Mouse (Mus musculus): Measurements from ENCODE around the gene Rpl37. TPM values are rescaled to one million over a fixed set of nuclear protein-coding genes. Genes with fewer than 3 reads are reported as not detected.
"Not testable (repeated sequence)": the region's sequence is repeated elsewhere in the genome, so short reads cannot be mapped to it uniquely, and the experiment has no call there.

Rpl37 gene
- polyA plus RNA-seq, 1 experiment from 2014 or later: 249 TPM

DNA sequence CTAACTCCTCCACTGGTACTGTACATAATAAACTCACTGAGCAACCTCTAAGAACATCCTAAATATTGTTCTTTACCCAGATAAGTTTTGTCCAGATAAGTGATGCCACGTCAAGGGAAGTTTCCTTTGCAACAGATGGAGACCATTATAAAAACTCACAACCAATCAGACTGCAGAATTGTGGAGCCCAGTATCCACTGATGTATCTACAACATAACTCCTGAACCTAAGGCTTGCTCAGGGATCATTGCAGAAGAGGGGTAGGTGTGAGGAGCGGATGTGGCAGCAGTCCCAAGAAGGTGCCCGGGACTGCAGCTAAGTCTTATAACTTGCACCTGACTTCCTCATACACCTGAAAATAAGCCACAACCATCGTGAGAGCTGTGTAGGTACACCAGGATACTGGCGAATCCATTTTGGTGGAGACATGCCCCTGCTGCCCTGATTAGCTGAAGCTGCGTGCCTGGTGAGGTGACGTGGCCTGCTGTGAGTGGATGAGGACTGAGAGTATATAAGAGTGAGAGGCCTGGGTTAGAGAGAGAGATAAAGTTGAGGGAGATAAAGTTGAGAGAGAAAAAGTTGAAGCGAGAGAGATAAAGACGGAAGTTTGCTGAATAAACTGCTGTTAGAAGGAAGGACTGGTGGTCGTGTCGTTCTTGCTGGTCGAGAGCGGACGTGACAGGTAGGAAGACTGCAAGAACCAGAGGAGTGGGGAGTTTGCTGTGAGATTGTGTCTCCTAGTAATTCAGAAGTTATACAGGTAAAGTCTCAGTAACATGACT is 14.6 kb downstream of the Rpl37 start:
- peaks cover 33% of the 10 kb centered on the region for H3K4me1 ChIP-seq (ENCODE audit: control insufficient read depth, low read depth, low read length)
- 37% methylated on average over 14 of the region's 14 CpGs for WGBS (ENCODE audit: insufficient replicate concordance)
- H3K4me3 ChIP-seq (ENCODE audit: low read depth, low read length): peak overlapping the region; percentile 20
- peak overlapping the region; percentile 47 for H3K4me2 ChIP-seq (ENCODE audit: low read depth, low read length)
- H3K27ac ChIP-seq (ENCODE audit: low read length): peak overlapping the region; percentile 67
- ATAC-seq (ENCODE audit: low read depth): peak; percentile 30; the same call in 1 of the 2 replicates
- not testable (repeated sequence) for H3K9me3 ChIP-seq (replicated peaks; ENCODE audit: control insufficient read depth, low read length); H3K36me3 ChIP-seq (ENCODE audit: control insufficient read depth, insufficient read depth); H3K9ac ChIP-seq (ENCODE audit: low read depth, low read length); H3K27me3 ChIP-seq (ENCODE audit: control insufficient read depth, insufficient read depth, low read depth, low read length)

DNA sequence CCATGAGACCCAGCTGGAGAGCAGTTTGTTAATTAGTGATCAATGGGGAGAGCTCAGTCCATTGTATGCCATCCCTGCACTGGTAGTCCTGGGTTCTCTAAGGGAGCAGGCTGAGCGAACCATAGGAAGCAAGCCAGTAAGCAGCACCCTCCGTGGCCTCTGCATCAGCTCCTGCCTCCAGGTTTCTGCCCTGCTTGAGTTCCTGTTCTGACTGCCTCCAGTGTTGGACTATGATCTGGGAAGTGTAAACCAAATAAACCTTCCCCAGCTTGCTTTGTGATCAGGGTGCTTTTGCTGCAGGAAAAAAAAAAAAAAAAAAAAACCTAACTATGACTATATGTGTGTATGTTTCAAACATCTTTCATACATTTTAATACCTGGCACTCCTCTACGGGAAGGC is 16.9 kb downstream of the Rpl37 start:
- ATAC-seq (ENCODE audit: low read depth): no peak
- WGBS (ENCODE audit: insufficient replicate concordance): 71% methylated on average over 3 of the region's 3 CpGs
- Histone ChIP-seq H3K4me3 (ENCODE audit: low read depth, low read length) (no peak overlapping the region), H3K4me1 (ENCODE audit: control insufficient read depth, low read depth, low read length) (peaks cover 31% of the 10 kb centered on the region), H3K9me3 (replicated peaks; ENCODE audit: control insufficient read depth, low read length) (no peaks in the 10 kb centered on the region), H3K27me3 (ENCODE audit: control insufficient read depth, insufficient read depth, low read depth, low read length) (no peaks in the 10 kb centered on the region), H3K4me2 (ENCODE audit: low read depth, low read length) (no peak overlapping the region), H3K9ac (ENCODE audit: low read depth, low read length) (no peak overlapping the region), H3K36me3 (ENCODE audit: control insufficient read depth, insufficient read depth) (no peaks in the 10 kb centered on the region), H3K27ac (ENCODE audit: low read length) (0 out of 2 replicates have a peak overlapping the region, but pooled peaks have one; percentile 24)

DNA sequence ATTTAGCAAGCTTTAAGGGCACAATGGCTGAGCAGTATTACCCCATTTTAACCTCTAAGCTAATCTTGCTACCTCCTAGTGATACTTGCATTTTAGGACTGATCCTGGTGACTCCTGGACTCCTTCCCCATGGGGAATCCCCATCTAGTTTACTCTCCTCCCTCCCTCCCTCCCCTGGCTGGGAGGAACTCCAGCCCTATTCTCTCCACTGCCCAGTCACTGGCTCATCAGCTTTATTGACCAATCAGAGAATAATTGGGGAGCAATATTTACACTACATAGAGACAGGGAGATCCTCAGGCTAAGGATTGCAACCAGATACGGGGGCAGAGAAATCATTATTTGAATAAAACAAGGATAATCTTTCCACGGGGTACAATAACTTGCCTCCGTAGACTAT is 17.7 kb downstream of the Rpl37 start:
- Histone ChIP-seq H3K27me3 (ENCODE audit: control insufficient read depth, insufficient read depth, low read depth, low read length) (no peaks in the 10 kb centered on the region), H3K4me3 (ENCODE audit: low read depth, low read length) (no peak overlapping the region), H3K9ac (ENCODE audit: low read depth, low read length) (no peak overlapping the region), H3K36me3 (ENCODE audit: control insufficient read depth, insufficient read depth) (no peaks in the 10 kb centered on the region), H3K4me2 (ENCODE audit: low read depth, low read length) (peak overlapping the region; percentile 13; the same call in 1 of the 2 replicates), H3K9me3 (replicated peaks; ENCODE audit: control insufficient read depth, low read length) (no peaks in the 10 kb centered on the region), H3K27ac (ENCODE audit: low read length) (no peak overlapping the region), H3K4me1 (ENCODE audit: control insufficient read depth, low read depth, low read length) (peaks cover 32% of the 10 kb centered on the region)
- ATAC-seq (ENCODE audit: low read depth): peak; percentile 59
- 68% methylated on average over 3 of the region's 3 CpGs for WGBS (ENCODE audit: insufficient replicate concordance)

DNA sequence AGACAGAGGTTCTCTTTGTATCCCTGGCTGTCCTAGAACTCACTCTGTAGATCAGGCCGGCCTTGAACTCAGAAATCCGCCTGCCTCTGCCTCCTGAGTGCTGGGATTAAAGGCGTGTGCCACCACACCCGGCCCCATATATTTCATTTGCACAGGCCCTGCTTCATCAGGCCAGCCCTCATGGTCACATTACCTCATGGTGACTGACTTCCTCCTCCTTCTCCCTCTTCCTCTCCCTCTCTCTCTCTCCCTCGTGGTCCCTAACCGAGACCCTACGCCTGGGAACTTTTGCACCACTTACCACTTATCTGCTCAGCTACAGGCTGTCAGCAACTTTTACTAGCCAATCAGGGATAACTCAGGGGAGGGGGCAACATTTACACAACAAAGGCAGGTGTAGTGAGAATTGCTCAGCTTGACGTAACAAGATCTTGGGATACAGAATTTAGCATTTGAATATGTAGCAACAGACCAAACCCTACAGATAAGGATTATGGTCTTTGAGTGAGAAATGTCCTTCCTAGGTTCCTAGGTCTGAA is 18.6 kb downstream of the Rpl37 start:
- Histone ChIP-seq H3K9me3 (replicated peaks; ENCODE audit: control insufficient read depth, low read length) (no peaks in the 10 kb centered on the region), H3K36me3 (ENCODE audit: control insufficient read depth, insufficient read depth) (no peaks in the 10 kb centered on the region), H3K4me3 (ENCODE audit: low read depth, low read length) (no peak overlapping the region), H3K4me2 (ENCODE audit: low read depth, low read length) (no peak overlapping the region), H3K27me3 (ENCODE audit: control insufficient read depth, insufficient read depth, low read depth, low read length) (no peaks in the 10 kb centered on the region), H3K9ac (ENCODE audit: low read depth, low read length) (no peak overlapping the region), H3K4me1 (ENCODE audit: control insufficient read depth, low read depth, low read length) (peaks cover 40% of the 10 kb centered on the region), H3K27ac (ENCODE audit: low read length) (peak overlapping the region; percentile 12; the same call in 1 of the 2 replicates)
- ATAC-seq (ENCODE audit: low read depth): no peak
- WGBS (ENCODE audit: insufficient replicate concordance): 61% methylated on average over 8 of the region's 8 CpGs

DNA sequence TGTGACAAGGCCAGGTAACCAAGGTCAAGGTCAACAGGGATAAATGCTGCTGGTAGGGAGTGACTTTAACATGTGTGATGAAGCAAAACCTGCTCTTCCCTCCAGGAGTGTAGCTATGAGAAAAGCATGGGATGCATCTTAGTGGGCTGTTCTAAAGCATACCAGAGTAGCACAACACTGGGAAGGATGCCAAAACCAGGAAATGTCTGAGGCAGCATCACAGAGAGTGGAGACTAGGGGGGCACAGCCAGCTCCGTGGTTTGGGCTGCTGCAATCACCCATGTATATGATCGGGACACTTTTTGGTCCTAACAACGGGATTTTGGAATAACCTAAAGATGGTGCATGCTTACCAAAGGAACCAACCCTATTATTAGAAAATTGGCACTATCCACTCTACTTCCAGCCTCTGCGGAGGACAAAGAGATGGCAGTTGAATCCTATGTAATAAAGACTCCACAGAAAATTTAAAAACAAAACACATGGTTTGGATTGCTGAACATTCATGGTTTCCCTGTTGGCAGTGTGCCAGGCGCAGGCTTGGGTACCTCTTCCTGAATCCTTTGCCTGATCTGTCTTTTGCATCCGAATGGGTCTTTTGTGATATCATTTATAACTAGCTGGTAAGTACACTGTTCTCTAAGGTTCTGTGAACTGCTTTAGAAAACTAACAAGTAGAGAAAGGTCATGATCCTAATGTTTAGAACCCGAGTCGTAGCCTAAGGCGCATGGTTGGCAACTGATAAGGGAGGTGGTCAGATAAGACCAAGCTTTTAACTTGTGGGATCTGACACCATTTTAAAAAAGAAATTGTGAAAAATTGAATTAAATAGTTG is 21.8 kb downstream of the Rpl37 start:
- Histone ChIP-seq H3K4me3 (ENCODE audit: low read depth, low read length) (no peak overlapping the region), H3K9me3 (replicated peaks; ENCODE audit: control insufficient read depth, low read length) (no peaks in the 10 kb centered on the region), H3K27me3 (ENCODE audit: control insufficient read depth, insufficient read depth, low read depth, low read length) (no peaks in the 10 kb centered on the region), H3K4me1 (ENCODE audit: control insufficient read depth, low read depth, low read length) (peaks cover 51% of the 10 kb centered on the region), H3K36me3 (ENCODE audit: control insufficient read depth, insufficient read depth) (no peaks in the 10 kb centered on the region), H3K4me2 (ENCODE audit: low read depth, low read length) (peak overlapping the region; percentile 2; the same call in 1 of the 2 replicates), H3K27ac (ENCODE audit: low read length) (peak overlapping the region; percentile 85), H3K9ac (ENCODE audit: low read depth, low read length) (no peak overlapping the region)
- WGBS (ENCODE audit: insufficient replicate concordance): 28% methylated on average over 9 of the region's 9 CpGs
- peak; percentile 30 for ATAC-seq (ENCODE audit: low read depth)

DNA sequence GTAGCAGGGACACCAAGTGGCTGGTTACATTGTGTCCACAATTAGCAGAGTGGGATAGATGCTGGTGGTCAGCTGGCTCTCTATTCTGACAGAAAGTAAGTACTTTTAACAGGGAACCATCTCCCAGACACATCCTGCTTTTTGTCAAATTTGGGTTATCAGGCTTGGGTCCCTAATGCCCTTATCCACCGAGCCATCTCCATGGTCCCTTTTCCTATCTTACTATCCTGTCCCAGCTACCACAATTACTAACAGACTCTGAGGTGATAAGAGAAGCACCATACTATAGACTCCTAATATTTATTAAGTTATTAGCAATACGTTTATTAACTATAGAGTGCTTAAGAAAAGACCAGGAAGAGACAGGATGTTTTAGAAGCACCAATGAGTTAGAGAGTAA is 22.9 kb downstream of the Rpl37 start:
- Histone ChIP-seq H3K4me3 (ENCODE audit: low read depth, low read length) (no peak overlapping the region), H3K27me3 (ENCODE audit: control insufficient read depth, insufficient read depth, low read depth, low read length) (no peaks in the 10 kb centered on the region), H3K9me3 (replicated peaks; ENCODE audit: control insufficient read depth, low read length) (no peaks in the 10 kb centered on the region), H3K4me2 (ENCODE audit: low read depth, low read length) (peak overlapping the region; percentile 44; the same call in 1 of the 2 replicates), H3K36me3 (ENCODE audit: control insufficient read depth, insufficient read depth) (no peaks in the 10 kb centered on the region), H3K4me1 (ENCODE audit: control insufficient read depth, low read depth, low read length) (peaks cover 49% of the 10 kb centered on the region), H3K27ac (ENCODE audit: low read length) (peak overlapping the region; percentile 94), H3K9ac (ENCODE audit: low read depth, low read length) (peak overlapping the region; percentile 17)
- ATAC-seq (ENCODE audit: low read depth): 0 out of 2 replicates have a peak, but pooled peaks have one; percentile 9
- WGBS (ENCODE audit: insufficient replicate concordance): 17% methylated on average over 2 of the region's 2 CpGs

DNA sequence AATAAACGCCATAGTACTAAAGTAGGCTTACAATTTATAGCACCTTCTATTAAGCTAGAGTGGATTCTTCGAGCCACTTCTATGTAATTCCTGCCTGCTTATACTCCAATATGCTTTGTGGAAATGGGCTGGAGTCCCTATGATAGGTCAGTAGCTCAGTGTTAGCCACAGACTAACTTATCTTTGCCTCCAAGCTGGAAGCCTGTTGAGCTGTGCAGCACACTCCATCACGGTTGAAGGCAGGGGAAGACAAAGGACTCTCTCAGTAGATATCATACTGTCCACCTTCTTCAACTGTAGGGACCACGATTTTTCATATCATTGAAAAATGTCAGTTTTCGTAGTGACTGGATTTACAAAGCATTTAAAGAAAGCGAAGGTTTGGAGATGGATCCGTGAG is 23.4 kb downstream of the Rpl37 start:
- ATAC-seq (ENCODE audit: low read depth): peak; percentile 78
- 23% methylated on average over 7 of the region's 7 CpGs for WGBS (ENCODE audit: insufficient replicate concordance)
- Histone ChIP-seq H3K4me2 (ENCODE audit: low read depth, low read length) (peak overlapping the region; percentile 44), H3K4me3 (ENCODE audit: low read depth, low read length) (no peak overlapping the region), H3K27me3 (ENCODE audit: control insufficient read depth, insufficient read depth, low read depth, low read length) (no peaks in the 10 kb centered on the region), H3K36me3 (ENCODE audit: control insufficient read depth, insufficient read depth) (no peaks in the 10 kb centered on the region), H3K9me3 (replicated peaks; ENCODE audit: control insufficient read depth, low read length) (no peaks in the 10 kb centered on the region), H3K27ac (ENCODE audit: low read length) (peak overlapping the region; percentile 94), H3K9ac (ENCODE audit: low read depth, low read length) (peak overlapping the region; percentile 17), H3K4me1 (ENCODE audit: control insufficient read depth, low read depth, low read length) (peaks cover 48% of the 10 kb centered on the region)

DNA sequence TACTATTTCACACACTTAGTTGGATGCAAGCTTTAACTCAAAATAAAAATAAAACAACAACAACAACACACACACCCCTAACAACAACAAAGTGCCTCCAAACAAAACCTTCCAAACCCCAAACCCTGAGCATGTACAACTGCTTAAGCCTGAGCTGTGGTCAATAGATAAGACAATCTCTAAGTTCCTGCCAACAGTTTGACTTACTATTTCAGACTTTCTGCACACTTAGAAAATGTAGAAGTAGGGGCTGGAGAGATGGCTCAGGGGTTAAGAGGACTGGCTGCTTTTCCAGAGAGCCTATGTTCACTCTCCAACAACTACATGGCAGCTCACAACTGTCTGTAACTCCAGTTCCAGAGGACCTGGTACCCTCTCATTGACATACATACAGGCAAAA is 23.9 kb downstream of the Rpl37 start:
- H3K9me3 ChIP-seq (replicated peaks; ENCODE audit: control insufficient read depth, low read length): no peaks in the 10 kb centered on the region
- peaks cover 53% of the 10 kb centered on the region for H3K4me1 ChIP-seq (ENCODE audit: control insufficient read depth, low read depth, low read length)
- no peak overlapping the region for H3K4me3 ChIP-seq (ENCODE audit: low read depth, low read length)
- peak overlapping the region; percentile 44 for H3K4me2 ChIP-seq (ENCODE audit: low read depth, low read length)
- no peaks in the 10 kb centered on the region for H3K36me3 ChIP-seq (ENCODE audit: control insufficient read depth, insufficient read depth)
- H3K27ac ChIP-seq (ENCODE audit: low read length): peak overlapping the region; percentile 94
- no peak overlapping the region for H3K9ac ChIP-seq (ENCODE audit: low read depth, low read length)
- H3K27me3 ChIP-seq (ENCODE audit: control insufficient read depth, insufficient read depth, low read depth, low read length): no peaks in the 10 kb centered on the region
- ATAC-seq (ENCODE audit: low read depth): peak; percentile 61

Measured in liver, embryonic 16.5 days (tissue).